Mouse (Mus musculus) NIH3T3 (cell line): ENCODE data around the gene Fuz.

Experiments used
- DNase-seq: peaks from one replicate; pipeline ENCODE4 v3.0.0-alpha.2; 2012; ENCODE audit warnings: low read depth

Fuz gene

GRCm38 (mm10) chr7:44895593-44896434 is at the start of gene Fuz:
Gene Fuz, plus strand, starts transcription at chr7:44896079.
- DNase-seq = peak; percentile 96

- DNase-seq = no peak
Observed at GRCm38 (mm10) chr7:44846804-44847203, 49.1 kb upstream of the Fuz start.

DNA sequence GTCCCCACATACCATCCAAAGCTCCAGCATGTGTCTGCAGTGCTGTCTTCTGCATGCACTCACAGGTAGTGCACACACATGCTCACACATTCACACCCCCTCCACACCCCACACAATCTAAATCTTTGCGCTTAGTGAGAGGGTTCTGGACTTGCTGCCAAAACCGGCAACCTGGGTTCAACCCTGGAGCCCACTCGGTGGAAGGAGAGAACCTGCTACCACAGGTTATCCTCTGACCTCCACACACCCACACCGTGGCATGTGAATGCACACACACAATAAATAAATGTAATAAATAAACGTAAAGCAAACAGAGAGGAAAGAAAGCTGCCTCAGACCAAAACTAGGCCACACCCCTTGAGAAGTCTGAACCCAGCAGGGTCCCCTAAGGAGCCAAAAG is 48.1 kb upstream of the Fuz start:
- DNase-seq = no peak

DNA sequence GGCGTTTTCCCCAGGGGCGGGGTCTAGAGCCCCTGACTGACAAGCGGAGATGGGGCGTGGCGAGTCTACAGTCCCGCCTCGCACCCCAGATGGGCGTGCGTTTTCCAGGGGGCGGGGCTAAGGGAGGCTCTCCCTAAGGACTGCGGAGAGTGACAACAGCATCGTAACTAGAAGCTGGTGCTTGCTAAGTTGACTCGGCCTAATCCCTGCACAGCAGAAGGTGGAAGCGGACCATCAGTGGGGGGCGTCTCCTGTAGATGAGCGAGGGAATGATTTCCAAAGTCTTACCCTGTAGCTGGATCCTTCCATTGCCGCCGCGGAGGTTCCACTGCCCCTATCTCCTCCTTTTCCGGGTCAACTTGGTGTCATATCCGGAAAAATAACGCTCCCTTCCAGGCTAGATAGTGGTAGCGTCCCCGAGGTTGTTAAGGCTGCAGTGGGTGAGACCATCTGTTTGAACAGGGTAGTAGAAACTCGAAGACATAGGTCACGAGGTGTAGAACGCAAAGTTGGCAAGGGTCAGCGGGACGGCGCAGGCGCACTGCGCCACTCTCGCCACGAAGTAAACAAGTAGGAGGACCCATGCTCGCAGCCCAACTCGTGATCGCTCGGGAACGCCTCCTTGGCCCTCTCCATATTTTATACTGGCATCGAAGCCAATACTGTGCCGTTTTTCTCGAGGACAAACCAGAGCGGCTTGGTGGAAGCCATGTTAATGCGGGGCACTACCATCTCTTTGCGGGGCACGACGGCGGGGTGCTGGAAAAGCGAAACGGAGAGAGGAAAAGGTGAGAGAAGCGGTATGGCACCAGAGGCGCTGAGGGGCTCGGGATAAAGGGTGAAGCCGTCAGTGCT is 47.1 kb upstream of the Fuz start, which contains the start of the genes Akt1s1 and Tbc1d17:
Akt1s1 (plus strand) TSS at position 431 of the 855 bp plus-strand sequence.
Tbc1d17 (minus strand) TSS at position 519 of the 855 bp plus-strand sequence.
- DNase-seq = peak; percentile 100

DNA sequence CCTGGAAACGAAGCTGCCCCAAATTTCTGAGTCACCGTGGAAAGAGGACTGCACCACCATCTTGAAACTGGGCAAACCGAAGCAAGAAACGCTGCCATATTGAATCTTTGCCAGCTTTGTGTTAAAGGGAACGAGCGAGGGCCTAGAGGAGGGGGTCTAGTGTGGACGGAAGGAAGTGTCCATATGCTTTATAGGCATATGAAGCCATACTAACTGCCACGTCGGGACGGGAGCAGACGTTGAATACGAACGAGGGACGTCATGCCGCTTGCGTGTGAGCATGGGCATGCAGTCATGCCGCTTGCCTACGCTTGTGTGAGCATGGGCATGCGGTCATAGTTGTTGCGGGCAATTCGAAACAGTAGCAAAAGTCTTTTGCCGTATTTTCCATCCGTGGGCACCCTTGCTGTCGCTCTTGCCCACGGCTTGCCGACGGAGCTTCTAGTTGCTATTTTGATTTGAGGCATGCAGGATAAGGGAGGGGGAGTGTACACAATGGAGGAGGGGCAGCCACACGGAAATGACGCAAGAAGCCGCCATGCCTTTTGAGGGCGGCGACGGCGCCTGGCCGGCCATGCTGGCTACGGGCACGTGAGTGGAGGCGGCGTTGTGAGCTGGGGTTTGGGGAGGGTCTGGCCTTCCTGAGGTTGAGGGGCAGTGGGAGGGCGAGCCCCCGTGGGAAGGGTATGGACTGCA is 46.3 kb upstream of the Fuz start:
- DNase-seq = peak; percentile 95

GRCm38 (mm10) chr7:44850146-44850545 is 45.7 kb upstream of the Fuz start:
- peak; percentile 88 for DNase-seq

DNA sequence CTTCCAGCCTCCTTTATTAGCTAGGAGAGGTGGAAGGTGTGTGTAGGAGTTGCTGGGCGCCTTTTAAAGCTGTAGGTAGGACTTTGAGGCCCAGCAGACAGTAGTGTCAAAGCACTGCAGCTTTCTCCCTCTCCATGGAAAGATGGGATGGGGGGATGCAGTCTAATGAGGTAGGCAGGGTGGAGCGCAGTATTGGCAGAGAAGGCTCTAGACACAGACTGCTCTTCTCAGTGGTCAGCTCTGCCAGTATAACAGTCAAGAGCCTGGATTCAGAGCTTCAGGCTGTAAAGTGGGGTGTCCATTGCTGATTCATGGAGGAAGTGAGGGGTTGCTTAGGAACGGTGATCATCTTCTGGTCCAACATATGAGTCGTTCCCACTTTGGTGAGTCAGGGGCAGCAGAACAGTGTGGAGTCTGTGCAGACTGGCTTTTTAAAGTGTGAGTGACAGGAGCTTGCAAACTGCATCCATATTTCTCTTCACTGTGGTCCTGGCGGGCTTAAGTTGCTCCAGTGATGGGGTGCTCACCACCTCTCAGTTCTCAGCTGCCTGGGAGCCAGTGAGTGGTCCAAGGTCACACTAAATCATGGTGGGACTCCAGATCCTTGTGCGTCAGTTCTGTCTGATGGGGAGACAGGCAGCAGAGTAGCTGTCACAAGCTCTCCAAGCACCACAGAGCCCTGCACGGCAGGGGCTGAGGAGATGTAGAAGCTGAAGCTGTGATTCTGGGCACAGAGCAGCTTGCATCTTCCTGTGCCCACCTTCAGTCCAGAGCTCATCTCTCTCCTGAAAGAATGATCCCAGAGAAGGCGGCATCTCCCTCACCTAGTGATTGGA is 44.9 kb upstream of the Fuz start:
- peak; percentile 78 for DNase-seq

- no peak for DNase-seq
Observed at GRCm38 (mm10) chr7:44851625-44852234, 44.1 kb upstream of the Fuz start.

- no peak for DNase-seq
Observed at GRCm38 (mm10) chr7:44852259-44853027, 43.4 kb upstream of the Fuz start.

- DNase-seq = no peak
Observed at GRCm38 (mm10) chr7:44853065-44853464, 42.8 kb upstream of the Fuz start.

- no peak for DNase-seq
Observed at GRCm38 (mm10) chr7:44853596-44854355, 42.1 kb upstream of the Fuz start.

GRCm38 (mm10) chr7:44854356-44855031 is 41.4 kb upstream of the Fuz start:
- no peak for DNase-seq

DNA sequence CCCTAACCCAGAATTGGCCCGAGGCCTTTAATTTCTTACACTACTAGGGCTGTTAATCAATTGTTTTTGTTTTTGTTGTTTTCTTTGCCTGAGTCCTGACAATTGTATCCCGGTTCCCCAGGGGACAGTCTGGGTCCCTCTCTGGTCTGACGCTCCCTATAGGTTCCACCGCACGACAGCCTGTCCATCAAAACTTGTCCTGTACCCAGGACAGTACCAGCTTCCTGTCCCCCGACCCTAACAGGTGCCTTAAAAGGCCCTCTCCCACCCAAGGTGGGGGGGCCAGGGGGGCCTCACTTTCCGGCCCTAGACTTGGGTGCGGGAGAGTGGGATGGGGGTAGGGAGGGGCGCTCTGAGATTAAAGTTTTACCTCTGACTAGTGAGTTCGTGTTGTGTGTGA is 40.8 kb upstream of the Fuz start:
- no peak for DNase-seq

DNA sequence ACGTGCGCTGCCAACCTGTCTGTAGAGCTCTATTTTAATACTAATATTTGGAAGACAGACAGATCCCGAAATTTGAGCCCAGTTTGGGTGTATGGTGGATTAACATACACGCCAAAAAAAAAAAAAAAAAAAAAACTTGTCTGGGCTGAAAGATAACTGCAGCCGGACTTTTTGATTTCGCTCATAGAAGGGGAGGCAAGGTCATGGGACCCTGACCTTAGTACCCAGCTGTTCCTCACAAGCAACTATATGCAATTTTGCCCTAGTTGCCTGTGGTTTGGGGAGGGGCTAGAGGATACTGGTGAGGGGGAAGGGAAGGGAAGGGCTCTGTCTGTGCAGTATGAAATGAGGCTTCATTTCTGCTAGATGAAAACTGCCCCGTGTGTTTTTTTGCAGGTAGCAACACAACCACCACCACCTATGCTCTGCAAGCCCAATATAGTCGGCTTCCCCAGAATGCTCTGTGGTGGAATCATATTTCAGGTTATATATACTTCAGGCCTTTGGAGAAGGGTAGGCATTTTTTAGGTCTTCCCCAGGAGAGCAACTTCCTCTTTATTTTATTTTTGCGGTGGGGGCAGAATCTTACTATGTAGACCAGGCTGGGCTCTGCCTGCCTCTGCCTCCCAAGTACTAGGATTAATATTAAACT is 39.5 kb upstream of the Fuz start:
- no peak for DNase-seq

- DNase-seq = peak; percentile 96
Observed at GRCm38 (mm10) chr7:44857042-44857552, 38.8 kb upstream of the Fuz start, which contains the start of gene Pnkp. Gene Pnkp, plus strand, starts transcription at chr7:44857139.

- DNase-seq = peak; percentile 78
Observed at GRCm38 (mm10) chr7:44857905-44858304, 38.0 kb upstream of the Fuz start.

GRCm38 (mm10) chr7:44859896-44860295 is 36.0 kb upstream of the Fuz start:
- no peak for DNase-seq
